Mouse (Mus musculus) neural tube, embryonic 14.5 days (tissue): Measurements from ENCODE around the gene Echdc1. TPM values are rescaled to one million over a fixed set of nuclear protein-coding genes. Genes with fewer than 3 reads are reported as not detected.

Source experiments
- ATAC-seq: fragments of 200-750 bp; cut with Nextera tagmentation; 2 replicates; pipeline ENCODE4 v1.8.0; 2017; ENCODE audit warnings: low read depth, mild to moderate bottlenecking, moderate TSS enrichment, moderate library complexity
- H3K27ac ChIP-seq: fragments of 300-500 bp; sonication (generic); 2 replicates; pipeline ENCODE4 v1.5.1; 2014; ENCODE audit warnings: low read depth, mild to moderate bottlenecking, control low read depth, low read length, moderate library complexity, mixed read lengths
- H3K27me3 ChIP-seq: fragments of 300-500 bp; sonication (generic); 2 replicates; pipeline ENCODE4 v1.6.1; 2014; ENCODE audit warnings: low read length; ENCODE audit not compliant: control insufficient read depth, insufficient read depth
- H3K36me3 ChIP-seq: fragments of 300-500 bp; sonication (generic); 2 replicates; pipeline ENCODE4 v1.6.1; 2014; ENCODE audit warnings: low read length, mixed read lengths; ENCODE audit not compliant: control insufficient read depth, insufficient read depth
- H3K4me1 ChIP-seq: fragments of 300-500 bp; sonication (generic); 2 replicates; pipeline ENCODE4 v1.6.1; 2014; ENCODE audit warnings: low read length; ENCODE audit not compliant: control insufficient read depth, insufficient read depth
- H3K4me2 ChIP-seq: fragments of 300-500 bp; sonication (generic); 2 replicates; pipeline ENCODE4 v1.6.1; 2014; ENCODE audit warnings: mild to moderate bottlenecking, low read depth, low read length, control low read depth
- H3K4me3 ChIP-seq: fragments of 300-500 bp; sonication (generic); 2 replicates; pipeline ENCODE4 v1.5.1; 2014; ENCODE audit warnings: low read depth, low read length, control low read depth, mixed read lengths
- H3K9ac ChIP-seq: fragments of 300-500 bp; sonication (generic); replicated peaks from 2 replicates; pipeline ENCODE4 v1.6.1; 2014; ENCODE audit warnings: low read depth, mild to moderate bottlenecking, control low read depth, low read length, mixed read lengths
- H3K9me3 ChIP-seq: fragments of 300-500 bp; sonication (generic); 2 replicates; pipeline ENCODE4 v1.6.1; 2016; ENCODE audit warnings: low read length; ENCODE audit not compliant: control insufficient read depth
- WGBS: fragments of 180-500 bp; shearing (Covaris S2); extraction: QIAGEN DNeasy Blood & Tissue Kit; methylation state at CpG from one replicate; pipeline ENCODE4 v1.1.7; 2014; 5-methylcytosine and 5-hydroxymethylcytosine counted together
- polyA plus RNA-seq: library from polyadenylated mRNA; unstranded; fragments of >200 nt; fragmentation: Nextera tagmentation; extraction: Ambion mirVana; gene quantifications from 2 replicates; pipeline ENCODE4 v1.2.1, GENCODE M21; 2014

Gene Echdc1
- polyA plus RNA-seq, 1 experiment from 2014 or later, result 30.4 TPM

DNA sequence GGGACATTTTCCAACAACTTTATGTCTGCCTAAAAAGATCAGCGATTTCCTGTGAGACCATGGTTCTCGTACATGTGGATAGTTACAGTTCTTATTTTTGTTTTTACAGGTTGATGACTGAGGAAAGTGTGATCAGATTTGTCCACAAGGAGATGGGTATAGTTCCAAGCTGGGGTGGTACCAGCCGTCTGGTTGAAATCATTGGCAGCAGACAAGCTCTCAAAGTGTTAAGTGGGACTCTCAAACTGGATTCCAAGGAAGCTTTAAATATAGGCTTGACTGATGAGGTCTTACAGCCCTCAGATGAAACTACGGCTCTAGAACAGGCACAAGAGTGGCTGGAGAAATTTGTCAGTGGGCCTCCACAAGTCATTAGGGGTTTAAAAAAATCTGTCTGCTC is 31.3 kb downstream of the Echdc1 start:
- Histone ChIP-seq H3K27me3 (no peaks in the 10 kb centered on the region), H3K9me3 (no peaks in the 10 kb centered on the region), H3K4me2 (no peak overlapping the region), H3K9ac (no peak overlapping the region), H3K36me3 (peaks cover 13% of the 10 kb centered on the region; the same call in 1 of the 2 replicates), H3K4me1 (no peaks in the 10 kb centered on the region), H3K4me3 (no peak overlapping the region), H3K27ac (no peak overlapping the region)
- no peak for ATAC-seq
- WGBS, result 92% methylated on average over 4 of the region's 4 CpGs

GRCm38 (mm10) chr10:29346638-29347037 is 33.7 kb downstream of the Echdc1 start:
- Histone ChIP-seq H3K9me3 (no peaks in the 10 kb centered on the region), H3K9ac (no peak overlapping the region), H3K36me3 (peaks cover 17% of the 10 kb centered on the region; the same call in 1 of the 2 replicates), H3K27ac (no peak overlapping the region), H3K4me2 (no peak overlapping the region), H3K27me3 (no peaks in the 10 kb centered on the region), H3K4me1 (no peaks in the 10 kb centered on the region), H3K4me3 (no peak overlapping the region)
- ATAC-seq, result peak; percentile 58; the same call in 1 of the 2 replicates
- WGBS, result 94% methylated on average over 7 of the region's 7 CpGs

DNA sequence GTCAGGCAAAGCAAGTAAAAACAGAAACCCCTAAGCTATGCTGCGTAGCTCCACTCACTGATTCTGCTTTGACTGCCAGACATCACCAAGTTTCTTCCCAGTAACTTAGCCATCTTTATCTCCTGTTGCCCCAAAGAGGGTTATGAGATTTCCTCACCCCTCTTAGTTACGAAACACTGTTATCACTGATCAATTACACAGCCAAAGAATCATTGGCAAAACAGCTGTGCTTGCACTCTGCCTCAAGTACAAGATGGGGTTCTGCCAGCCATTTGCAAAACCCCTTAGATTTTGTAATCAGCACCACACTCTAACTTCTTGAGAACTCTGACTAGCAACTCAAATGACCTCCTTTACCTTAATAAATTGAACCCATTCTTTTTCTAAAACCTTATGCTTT is 38.5 kb downstream of the Echdc1 start:
- Histone ChIP-seq H3K9ac (no peak overlapping the region), H3K4me1 (peaks cover 8% of the 10 kb centered on the region; the same call in 1 of the 2 replicates), H3K4me2 (no peak overlapping the region), H3K27me3 (no peaks in the 10 kb centered on the region), H3K9me3 (no peaks in the 10 kb centered on the region), H3K4me3 (no peak overlapping the region), H3K36me3 (peaks cover 15% of the 10 kb centered on the region; the same call in 1 of the 2 replicates), H3K27ac (no peak overlapping the region)
- 92% methylated on average over 2 of the region's 2 CpGs for WGBS
- no peak for ATAC-seq

GRCm38 (mm10) chr10:29352575-29352974 is 39.6 kb downstream of the Echdc1 start:
- no peak for ATAC-seq
- H3K27ac ChIP-seq, result no peak overlapping the region
- no peak overlapping the region for H3K4me3 ChIP-seq
- H3K4me1 ChIP-seq, result peaks cover 18% of the 10 kb centered on the region; the same call in 1 of the 2 replicates
- no peak overlapping the region for H3K9ac ChIP-seq
- H3K9me3 ChIP-seq, result no peaks in the 10 kb centered on the region
- peaks cover 8% of the 10 kb centered on the region; the same call in 1 of the 2 replicates for H3K36me3 ChIP-seq
- H3K27me3 ChIP-seq, result no peaks in the 10 kb centered on the region
- WGBS, result 91% methylated on average over 3 of the region's 3 CpGs
- H3K4me2 ChIP-seq, result no peak overlapping the region

GRCm38 (mm10) chr10:29354183-29354582 is 41.2 kb downstream of the Echdc1 start:
- H3K27ac ChIP-seq, result no peak overlapping the region
- peaks cover 8% of the 10 kb centered on the region; the same call in 1 of the 2 replicates for H3K36me3 ChIP-seq
- peaks cover 20% of the 10 kb centered on the region; the same call in 1 of the 2 replicates for H3K4me1 ChIP-seq
- no peak overlapping the region for H3K9ac ChIP-seq
- no peak overlapping the region for H3K4me3 ChIP-seq
- 25% methylated on average over 7 of the region's 7 CpGs for WGBS
- H3K4me2 ChIP-seq, result no peak overlapping the region
- H3K9me3 ChIP-seq, result no peaks in the 10 kb centered on the region
- ATAC-seq, result peak; percentile 73; the same call in 1 of the 2 replicates
- no peaks in the 10 kb centered on the region for H3K27me3 ChIP-seq

DNA sequence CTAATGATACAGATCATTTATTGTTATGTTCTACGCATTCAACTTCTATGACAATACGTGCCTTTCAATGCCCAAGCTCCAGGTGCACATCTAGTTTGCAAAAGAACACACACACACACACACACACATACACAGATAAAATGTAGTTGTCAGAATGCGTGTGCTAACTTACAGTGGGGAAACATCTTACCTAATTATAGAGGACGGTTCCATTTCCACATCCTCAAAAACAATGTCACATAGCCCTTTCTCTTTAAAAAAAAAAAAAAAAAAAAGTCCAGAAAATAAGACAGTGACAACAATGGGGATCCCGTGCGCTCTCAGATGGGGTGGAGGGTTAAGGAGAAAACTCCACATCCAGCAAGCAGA is 48.1 kb downstream of the Echdc1 start:
- Histone ChIP-seq H3K4me3 (peak overlapping the region; percentile 83), H3K4me1 (peaks cover 22% of the 10 kb centered on the region), H3K27me3 (no peaks in the 10 kb centered on the region), H3K36me3 (no peaks in the 10 kb centered on the region), H3K9ac (peak overlapping the region; percentile 83), H3K4me2 (peak overlapping the region; percentile 50), H3K9me3 (no peaks in the 10 kb centered on the region), H3K27ac (peak overlapping the region; percentile 98)
- under 1% methylated on average over 6 of the region's 6 CpGs for WGBS
- no peak for ATAC-seq

GRCm38 (mm10) chr10:29361464-29362196 is 48.7 kb downstream of the Echdc1 start:
- Histone ChIP-seq H3K36me3 (no peaks in the 10 kb centered on the region), H3K9me3 (no peaks in the 10 kb centered on the region), H3K27me3 (no peaks in the 10 kb centered on the region), H3K4me3 (peak overlapping the region; percentile 83), H3K9ac (peak overlapping the region; percentile 83), H3K4me2 (peak overlapping the region; percentile 61), H3K4me1 (peaks cover 17% of the 10 kb centered on the region), H3K27ac (peak overlapping the region; percentile 98)
- under 1% methylated on average over 62 of the region's 100 CpGs for WGBS
- peak; percentile 97 for ATAC-seq

DNA sequence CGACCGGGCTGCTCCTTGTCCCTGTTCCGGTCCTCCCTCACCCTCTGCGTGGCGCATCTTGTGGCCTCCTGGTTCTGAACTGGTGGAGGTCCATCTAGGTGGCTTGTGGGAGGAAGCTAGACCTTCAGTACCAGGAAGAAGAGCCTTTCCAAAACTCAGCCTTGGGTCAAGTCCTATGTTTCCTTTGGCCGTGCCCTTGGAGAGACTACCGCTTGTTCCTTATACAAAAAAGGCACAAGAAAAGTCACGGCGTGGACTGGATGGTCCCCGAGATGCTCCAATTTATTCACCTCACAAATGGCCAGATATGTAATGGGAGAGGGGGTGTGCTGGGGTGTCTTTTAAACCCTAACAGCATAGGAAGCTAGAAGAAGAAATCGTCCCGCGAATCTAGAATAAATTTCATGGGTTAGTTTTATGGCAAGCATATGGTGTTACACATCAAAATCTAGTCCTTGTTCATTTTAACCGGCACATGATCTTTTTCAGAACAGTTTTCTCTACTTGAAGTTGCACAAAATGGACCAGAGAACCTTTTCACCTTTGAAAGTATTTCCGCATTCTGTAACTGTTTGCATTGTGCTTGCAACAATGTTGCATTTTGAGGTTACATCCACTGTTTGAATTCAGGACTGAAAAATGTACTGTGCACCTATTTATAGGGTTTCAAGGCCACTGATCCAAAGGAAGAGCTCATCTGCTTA is 49.4 kb downstream of the Echdc1 start, which contains the start of gene Rnf146:
TSS of gene Rnf146 (minus strand) at position 246 of the 704 bp plus-strand sequence.
- no peaks in the 10 kb centered on the region for H3K27me3 ChIP-seq
- 6% methylated on average over 15 of the region's 15 CpGs for WGBS
- peak within 1 kb of the TSS; percentile 83 for H3K9ac ChIP-seq
- peak within 1 kb of the TSS; percentile 61 for H3K4me2 ChIP-seq
- H3K4me1 ChIP-seq, result peaks cover 11% of the 10 kb centered on the region
- H3K27ac ChIP-seq, result peak within 1 kb of the TSS; percentile 98
- no peak for ATAC-seq
- no peaks in the 10 kb centered on the region for H3K9me3 ChIP-seq
- peak within 1 kb of the TSS; percentile 83 for H3K4me3 ChIP-seq
- no peaks in the 10 kb centered on the region for H3K36me3 ChIP-seq

- H3K4me1 ChIP-seq, result no peaks in the 10 kb centered on the region
- no peak for ATAC-seq
These were observed 61.1 kb downstream of the Echdc1 start for GRCm38 (mm10) chr10:29374065-29374464.

More at GRCm38 (mm10) chr10:29374065-29374464, 61.1 kb downstream of the Echdc1 start:
- Histone ChIP-seq H3K27me3 (no peaks in the 10 kb centered on the region), H3K9me3 (no peaks in the 10 kb centered on the region), H3K4me2 (no peak overlapping the region), H3K4me3 (no peak overlapping the region), H3K9ac (no peak overlapping the region), H3K27ac (no peak overlapping the region), H3K36me3 (no peaks in the 10 kb centered on the region)
- 84% methylated on average over 5 of the region's 5 CpGs for WGBS
